Mouse (Mus musculus) CD4-positive naive resting alpha-beta T cell, adult 57 days (primary cell): ENCODE results near the gene Hsd17b14. TPM values are rescaled to one million over a fixed set of nuclear protein-coding genes. Genes with fewer than 3 reads are reported as not detected.

ENCODE experiments used
- total RNA-seq: library from RNA; stranded (reverse); gene quantifications from one replicate; pipeline ENCODE4 v1.2.4, GENCODE M21; 2023

Hsd17b14 gene
- 2.9 TPM for total RNA-seq

GRCm38 (mm10) chr7:45554744-45555143, at the start of gene Hsd17b14:
Gene Hsd17b14, plus strand, starts transcription at chr7:45554893.

GRCm38 (mm10) chr7:45509912-45510787, 44.5 kb upstream of the Hsd17b14 start, which contains the start of gene Nucb1:
Gene Nucb1, minus strand, starts transcription at chr7:45510406.

GRCm38 (mm10) chr7:45525809-45526473, 28.8 kb upstream of the Hsd17b14 start, which contains the start of the genes Ppp1r15a and Plekha4:
Gene Ppp1r15a, minus strand, starts transcription at chr7:45526268.
Gene Plekha4, plus strand, starts transcription at chr7:45526330.

GRCm38 (mm10) chr7:45570103-45570741, 15.5 kb downstream of the Hsd17b14 start, which contains the start of gene Bcat2:
Gene Bcat2, plus strand, starts transcription at chr7:45570153.

GRCm38 (mm10) chr7:45617042-45617695, 62.5 kb downstream of the Hsd17b14 start, which contains the start of gene Fut1:
Gene Fut1, plus strand, starts transcription at chr7:45617289.

Other genes starting within 250 kb of the Hsd17b14 start
- 10.0 TPM for gene Trpm4, start 221.1 kb upstream of the Hsd17b14 start, total RNA-seq
- not detected for gene Hrc, start 219.6 kb upstream of the Hsd17b14 start, total RNA-seq
- gene Ppfia3, start 187.9 kb upstream of the Hsd17b14 start, total RNA-seq: 0.47 TPM
- 2.6 TPM for gene Lin7b, start 184.3 kb upstream of the Hsd17b14 start, total RNA-seq
- 701 TPM for gene Snrnp70, start 159.2 kb upstream of the Hsd17b14 start, total RNA-seq
- gene Kcna7, start 149.2 kb upstream of the Hsd17b14 start, total RNA-seq: not detected
- gene Ntf5, start 141.2 kb upstream of the Hsd17b14 start, total RNA-seq: not detected
- gene Lhb, start 134.1 kb upstream of the Hsd17b14 start, total RNA-seq: not detected
- gene Gys1, start 120.0 kb upstream of the Hsd17b14 start, total RNA-seq: 5.9 TPM
- gene Ruvbl2, start 116.8 kb upstream of the Hsd17b14 start, total RNA-seq: 50.8 TPM
- gene Ftl1, start 95.0 kb upstream of the Hsd17b14 start, total RNA-seq: 537 TPM
- 74.8 TPM for gene Bax, start 88.0 kb upstream of the Hsd17b14 start, total RNA-seq
- not detected for gene Tulp2, start 73.0 kb upstream of the Hsd17b14 start, total RNA-seq
- not detected for gene Gm45808, start 68.1 kb upstream of the Hsd17b14 start, total RNA-seq
- 1.2 TPM for gene Dhdh, start 66.1 kb upstream of the Hsd17b14 start, total RNA-seq
- 80.1 TPM for gene Nucb1, start 44.5 kb upstream of the Hsd17b14 start, total RNA-seq
- 949 TPM for gene Ppp1r15a, start 28.6 kb upstream of the Hsd17b14 start, total RNA-seq
- 3.9 TPM for gene Plekha4, start 28.6 kb upstream of the Hsd17b14 start, total RNA-seq
- gene Bcat2, start 15.3 kb downstream of the Hsd17b14 start, total RNA-seq: 52.3 TPM
- not detected for gene Fgf21, start 60.6 kb downstream of the Hsd17b14 start, total RNA-seq
- not detected for gene Fut1, start 62.4 kb downstream of the Hsd17b14 start, total RNA-seq
- gene Izumo1, start 66.9 kb downstream of the Hsd17b14 start, total RNA-seq: not detected
- gene Rasip1, start 72.6 kb downstream of the Hsd17b14 start, total RNA-seq: 0.47 TPM
- not detected for gene Mamstr, start 85.1 kb downstream of the Hsd17b14 start, total RNA-seq
- gene Fut2, start 111.5 kb downstream of the Hsd17b14 start, total RNA-seq: not detected
- gene Ntn5, start 129.1 kb downstream of the Hsd17b14 start, total RNA-seq: 0.38 TPM
- not detected for gene Sec1, start 139.5 kb downstream of the Hsd17b14 start, total RNA-seq
- gene Car11, start 144.9 kb downstream of the Hsd17b14 start, total RNA-seq: 12.3 TPM
- 41.2 TPM for gene Dbp, start 150.2 kb downstream of the Hsd17b14 start, total RNA-seq
- gene Rpl18, start 160.6 kb downstream of the Hsd17b14 start, total RNA-seq: 2,817 TPM
- 31.0 TPM for gene Sphk2, start 163.1 kb downstream of the Hsd17b14 start, total RNA-seq
- 2.5 TPM for gene Fam83e, start 166.3 kb downstream of the Hsd17b14 start, total RNA-seq
- gene Spaca4, start 170.9 kb downstream of the Hsd17b14 start, total RNA-seq: not detected
- gene Lmtk3, start 228.8 kb downstream of the Hsd17b14 start, total RNA-seq: 0.89 TPM
- 1.9 TPM for gene Sult2b1, start 229.8 kb downstream of the Hsd17b14 start, total RNA-seq